Mouse (Mus musculus): ENCODE measurements around the gene Cryl1. TPM values are rescaled to one million over a fixed set of nuclear protein-coding genes. Genes with fewer than 3 reads are reported as not detected.

Cryl1 gene
- total and polyA plus RNA-seq, 3 experiments: 17.8 to 22.0 TPM; not detected in 1

GRCm38 (mm10) chr14:57297672-57298071, 100.7 kb downstream of the Cryl1 start:
- TF ChIP-seq NRF1 (IDR thresholded peaks at IDR 0.05; ENCODE audit: insufficient read depth, low read depth, low read length, poor library complexity, severe bottlenecking) (no peak), USF1 (IDR thresholded peaks at IDR 0.05; ENCODE audit: low read depth, low read length) (no peak), CHD1 (IDR thresholded peaks at IDR 0.05; ENCODE audit: low read depth, low read length) (no peak), TCF12 (IDR thresholded peaks at IDR 0.05; ENCODE audit: low read depth, low read length) (no peak), E2F4 (IDR thresholded peaks at IDR 0.05; ENCODE audit: borderline replicate concordance, low read depth, low read length) (no peak), MYB (IDR thresholded peaks at IDR 0.05; ENCODE audit: low read depth, low read length) (no peak), CHD2 (IDR thresholded peaks at IDR 0.05; ENCODE audit: low read length) (no peak), KAT2A (conservative IDR thresholded peaks at IDR 0.05; ENCODE audit: low read depth, low read length) (no peak), POLR2A (IDR thresholded peaks at IDR 0.05; ENCODE audit: control insufficient read depth in 1 of 2, insufficient read depth in 1 of 2, low read depth in 1 of 2, low read length in 2 of 2, poor library complexity in 1 of 2) (no peak), RCOR1 (IDR thresholded peaks at IDR 0.05; ENCODE audit: low read depth, low read length) (no peak), RAD21 (IDR thresholded peaks at IDR 0.05; ENCODE audit: low read depth, low read length) (no peak), MAX (IDR thresholded peaks at IDR 0.05; ENCODE audit: low read length) (no peak)
- DNase-seq (ENCODE audit: low read depth, low spot score): no peak
- H3K9me3 ChIP-seq (replicated peaks; ENCODE audit: insufficient read depth, low read length): no peaks in the 10 kb centered on the region
- H3K27me3 ChIP-seq (ENCODE audit: control insufficient read depth in 1 of 2, insufficient read depth in 2 of 2, low read length in 2 of 2): no peaks in the 10 kb centered on the region
- H3K4me1 ChIP-seq (ENCODE audit: control insufficient read depth in 1 of 2, insufficient read depth in 2 of 2, low read length in 2 of 2): no peaks in the 10 kb centered on the region
- no peaks in the 10 kb centered on the region for H3K36me3 ChIP-seq (ENCODE audit: control insufficient read depth in 1 of 2, insufficient read depth in 2 of 2, low read length in 2 of 2)
- no peak overlapping the region for H3K9ac ChIP-seq (ENCODE audit: control insufficient read depth, low read depth, low read length, poor library complexity, severe bottlenecking)
- no peak overlapping the region for H3K27ac ChIP-seq (ENCODE audit: control insufficient read depth, low read depth, low read length)
- H3K79me2 ChIP-seq (ENCODE audit: control insufficient read depth, insufficient read depth, low read length, poor library complexity): no peaks in the 10 kb centered on the region
- H3K4me3 ChIP-seq (ENCODE audit: control insufficient read depth in 1 of 2, insufficient read depth in 1 of 2, low read depth in 2 of 2, low read length in 2 of 2): no peak overlapping the region

DNA sequence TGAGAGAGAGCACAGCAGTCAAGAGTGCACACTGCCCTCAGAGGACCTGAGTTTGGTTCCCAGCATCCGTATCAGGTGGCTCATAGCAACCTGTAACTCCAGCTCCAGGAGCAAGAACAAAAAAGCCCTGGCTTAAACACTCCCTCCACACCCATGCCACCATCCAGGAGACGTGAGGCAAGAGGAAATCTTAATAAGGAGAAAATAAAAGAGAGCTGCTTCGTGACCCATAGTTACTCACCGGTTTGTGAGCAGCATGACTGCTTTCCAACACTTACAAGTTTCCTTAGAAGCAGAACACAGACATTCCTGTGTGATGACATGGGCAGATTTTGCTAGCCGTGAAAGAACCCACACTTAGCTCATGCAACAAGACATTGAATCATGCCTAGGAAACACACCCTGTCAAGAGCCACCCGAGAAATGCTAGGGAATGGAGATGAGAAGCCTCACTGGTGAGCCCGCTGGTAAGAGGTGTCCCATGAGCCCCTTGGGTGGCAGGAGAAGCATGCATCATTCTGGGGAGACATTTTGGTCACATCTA, 106.9 kb downstream of the Cryl1 start:
- no peak overlapping the region for H3K9ac ChIP-seq (ENCODE audit: control insufficient read depth, low read depth, low read length, poor library complexity, severe bottlenecking)
- H3K4me3 ChIP-seq (ENCODE audit: control insufficient read depth in 1 of 2, insufficient read depth in 1 of 2, low read depth in 2 of 2, low read length in 2 of 2): no peak overlapping the region
- H3K36me3 ChIP-seq (ENCODE audit: control insufficient read depth in 1 of 2, insufficient read depth in 2 of 2, low read length in 2 of 2): no peaks in the 10 kb centered on the region
- H3K9me3 ChIP-seq (replicated peaks; ENCODE audit: insufficient read depth, low read length): no peaks in the 10 kb centered on the region
- DNase-seq (ENCODE audit: low read depth, low spot score): no peak
- no peaks in the 10 kb centered on the region for H3K4me1 ChIP-seq (ENCODE audit: control insufficient read depth in 1 of 2, insufficient read depth in 2 of 2, low read length in 2 of 2)
- no peaks in the 10 kb centered on the region for H3K27me3 ChIP-seq (ENCODE audit: control insufficient read depth in 1 of 2, insufficient read depth in 2 of 2, low read length in 2 of 2)
- TF ChIP-seq USF2 (IDR thresholded peaks at IDR 0.05; ENCODE audit: borderline replicate concordance in 1 of 2, insufficient read depth in 1 of 2, low read depth in 1 of 2, low read length in 2 of 2) (no peak), MAZ (IDR thresholded peaks at IDR 0.05; ENCODE audit: low read depth, low read length) (no peak), ZC3H11A (IDR thresholded peaks at IDR 0.05; ENCODE audit: low read depth, low read length) (no peak), SMC3 (IDR thresholded peaks at IDR 0.05; ENCODE audit: low read depth, low read length) (no peak), CHD2 (IDR thresholded peaks at IDR 0.05; ENCODE audit: low read length) (no peak), ELF1 (IDR thresholded peaks at IDR 0.05; ENCODE audit: low read depth, low read length) (no peak), CTCF (IDR thresholded peaks at IDR 0.05 in 2 of 3, conservative IDR thresholded peaks at IDR 0.05 in 1 of 3; ENCODE audit: control insufficient read depth in 1 of 3, insufficient read depth in 1 of 3, low read depth in 2 of 3, low read length in 3 of 3, poor library complexity in 1 of 3, severe bottlenecking in 1 of 3) (no peak), KAT2A (conservative IDR thresholded peaks at IDR 0.05; ENCODE audit: low read depth, low read length) (no peak), NELFE (IDR thresholded peaks at IDR 0.05; ENCODE audit: low read depth, low read length) (no peak), TAL1 (IDR thresholded peaks at IDR 0.05; ENCODE audit: low read length) (no peak), MAFK (IDR thresholded peaks at IDR 0.05; ENCODE audit: borderline replicate concordance, low read depth, low read length) (no peak), ZMIZ1 (IDR thresholded peaks at IDR 0.05; ENCODE audit: low read depth, low read length) (no peak), UBTF (IDR thresholded peaks at IDR 0.05; ENCODE audit: borderline replicate concordance, insufficient read depth, low read depth, low read length) (no peak), USF1 (IDR thresholded peaks at IDR 0.05; ENCODE audit: low read depth, low read length) (no peak), TBP (IDR thresholded peaks at IDR 0.05; ENCODE audit: low read depth, low read length) (no peak), GABPA (IDR thresholded peaks at IDR 0.05; ENCODE audit: low read depth, low read length) (no peak), MAX (IDR thresholded peaks at IDR 0.05; ENCODE audit: low read length) (no peak), MEF2A (IDR thresholded peaks at IDR 0.05; ENCODE audit: extremely low read depth, insufficient replicate concordance, low read depth, low read length, poor library complexity, severe bottlenecking) (no peak)
- no peaks in the 10 kb centered on the region for H3K79me2 ChIP-seq (ENCODE audit: control insufficient read depth, insufficient read depth, low read length, poor library complexity)
- H3K27ac ChIP-seq (ENCODE audit: control insufficient read depth, low read depth, low read length): no peak overlapping the region

Data from MEL (cell line).